In genomic region chr1:75125418-75125817, GRCm38 (mm10) we compare ENCODE assay signal across 9 mouse cellular contexts. TPM values are rescaled to one million over a fixed set of nuclear protein-coding genes. Genes with fewer than 3 reads are reported as not detected.
DNase-seq lines count a peak whose midpoint lies in the region; ATAC-seq and TF ChIP-seq lines count a peak whose summit lies in the region.
"Had no signal": no experiment of that assay in that cellular context is flagged by ENCODE, and none has a peak within 500 bp of the region (broad histone marks: within the 10 kb centered on the region; RNA-seq: fewer than 3 reads in every experiment).

No protein-coding gene starts in this region.

- H3K9me3 ChIP-seq in kidney, postnatal 0 days (replicated peaks; ENCODE audit: low read length), result no peaks in the 10 kb centered on the region
- H3K9me3 ChIP-seq in embryonic facial prominence, embryonic 13.5 days, result no peaks in the 10 kb centered on the region
- no peaks in the 10 kb centered on the region for H3K9me3 ChIP-seq in limb, embryonic 10.5 days (replicated peaks)
- H3K9me3 ChIP-seq in neural tube, embryonic 12.5 days, result no peaks in the 10 kb centered on the region

- H3K36me3 ChIP-seq in kidney, postnatal 0 days (ENCODE audit: insufficient read depth, low read length), result no peaks in the 10 kb centered on the region
- no peaks in the 10 kb centered on the region for H3K36me3 ChIP-seq in embryonic facial prominence, embryonic 13.5 days
- no peaks in the 10 kb centered on the region for H3K36me3 ChIP-seq in limb, embryonic 10.5 days
- no peaks in the 10 kb centered on the region for H3K36me3 ChIP-seq in neural tube, embryonic 12.5 days

- H3K9ac ChIP-seq in kidney, postnatal 0 days (ENCODE audit: low read depth, low read length), result peak overlapping the region; percentile 54
- peak overlapping the region; percentile 76; the same call in 1 of the 2 replicates for H3K9ac ChIP-seq in embryonic facial prominence, embryonic 13.5 days
- no peak overlapping the region for H3K9ac ChIP-seq in neural tube, embryonic 12.5 days

- H3K4me3 ChIP-seq in kidney, postnatal 0 days (replicated peaks; ENCODE audit: low read depth, low read length), result peak overlapping the region; percentile 46
- H3K4me3 ChIP-seq in embryonic facial prominence, embryonic 13.5 days, result peak overlapping the region; percentile 60
- H3K4me3 ChIP-seq in limb, embryonic 10.5 days, result peak overlapping the region; percentile 68
- H3K4me3 ChIP-seq in neural tube, embryonic 12.5 days, result peak overlapping the region; percentile 55

- H3K4me2 ChIP-seq in kidney, postnatal 0 days (ENCODE audit: low read length), result peak overlapping the region; percentile 49
- peak overlapping the region; percentile 58 for H3K4me2 ChIP-seq in embryonic facial prominence, embryonic 13.5 days
- H3K4me2 ChIP-seq in neural tube, embryonic 12.5 days (replicated peaks), result peak overlapping the region; percentile 63

- DNase-seq in kidney, postnatal 0 days (ENCODE audit: low spot score), result no peak
- no peak for DNase-seq in kidney, postnatal 10 days
- no peak for DNase-seq in limb, embryonic 10.5 days (ENCODE audit: low spot score)
- DNase-seq in natural killer cell, adult 2 months (ENCODE audit: low spot score in 2 of 2), result no peak
- no peak for DNase-seq in adrenal gland, postnatal 10 days

- peak overlapping the region; percentile 94 for H3K27ac ChIP-seq in kidney, postnatal 0 days
- peak overlapping the region; percentile 98 for H3K27ac ChIP-seq in embryonic facial prominence, embryonic 13.5 days
- H3K27ac ChIP-seq in limb, embryonic 10.5 days, result peak overlapping the region; percentile 94
- H3K27ac ChIP-seq in neural tube, embryonic 12.5 days, result no peak overlapping the region

- 0 out of 2 replicates have a peak, but pooled peaks cover 3% of the 10 kb centered on the region for H3K4me1 ChIP-seq in kidney, postnatal 0 days (replicated peaks; ENCODE audit: insufficient read depth, low read length)
- peaks cover 12% of the 10 kb centered on the region for H3K4me1 ChIP-seq in embryonic facial prominence, embryonic 13.5 days
- peaks cover 12% of the 10 kb centered on the region for H3K4me1 ChIP-seq in limb, embryonic 10.5 days
- H3K4me1 ChIP-seq in neural tube, embryonic 12.5 days, result peaks cover 12% of the 10 kb centered on the region; the same call in 1 of the 2 replicates

- no peak for ATAC-seq in kidney, postnatal 0 days (replicated peaks; ENCODE audit: low FRiP score, low read depth)
- no peak for ATAC-seq in embryonic facial prominence, embryonic 13.5 days (ENCODE audit: insufficient number of reproducible peaks, insufficient read depth, low FRiP score, low TSS enrichment, low read depth)
- no peak; the same call in 1 of the 2 replicates for ATAC-seq in neural tube, embryonic 12.5 days (ENCODE audit: low FRiP score, low read depth)
- ATAC-seq in megakaryocyte-erythroid progenitor cell, adult 5-6 weeks (replicated peaks; ENCODE audit: low FRiP score, low TSS enrichment, poor library complexity, severe bottlenecking), result no peak

- TF ChIP-seq CTCF in kidney, postnatal 0 days (IDR thresholded peaks at IDR 0.05; ENCODE audit: low read depth), result no peak

- 32% methylated on average over 5 of the region's 5 CpGs for WGBS in kidney, postnatal 0 days
- WGBS in embryonic facial prominence, embryonic 13.5 days, result 39% methylated on average over 5 of the region's 5 CpGs
- 42% methylated on average over 5 of the region's 5 CpGs for WGBS in limb, embryonic 10.5 days
- 41% methylated on average over 5 of the region's 5 CpGs for WGBS in neural tube, embryonic 12.5 days

- H3K27me3 ChIP-seq in kidney, postnatal 0 days (ENCODE audit: insufficient read depth, low read length), result no peaks in the 10 kb centered on the region
- H3K27me3 ChIP-seq in embryonic facial prominence, embryonic 13.5 days, result peaks cover 4% of the 10 kb centered on the region; the same call in 1 of the 2 replicates
- H3K27me3 ChIP-seq in limb, embryonic 10.5 days (ENCODE audit: low read depth, poor library complexity, severe bottlenecking), result no peaks in the 10 kb centered on the region
- H3K27me3 ChIP-seq in neural tube, embryonic 12.5 days (replicated peaks), result no peaks in the 10 kb centered on the region

RNA-seq across cellular contexts. Expression of gene Nhej1, which starts 0.4 kb away (rescaled TPM):
- polyA plus RNA-seq in kidney, postnatal 0 days (2015; fragmentation: Nextera tagmentation; extraction: Ambion mirVana), result 10.5 and 11.0 TPM in 2 replicates
- polyA plus RNA-seq in embryonic facial prominence, embryonic 13.5 days (2015; fragmentation: Nextera tagmentation; extraction: Ambion mirVana), result 11.2 and 12.7 TPM in 2 replicates
- 13.1 and 13.3 TPM in 2 replicates for polyA plus RNA-seq in limb, embryonic 10.5 days (2016; fragmentation: Nextera tagmentation; extraction: Ambion mirVana)
- 10.7 and 11.5 TPM in 2 replicates for polyA plus RNA-seq in neural tube, embryonic 12.5 days (2016; fragmentation: Nextera tagmentation; extraction: Ambion mirVana)
- total RNA-seq in adrenal gland, postnatal 10 days (2021), result 1 to 10 TPM; 3.0 to 5.5 TPM
- 6.0 and 9.2 TPM in 2 replicates for total RNA-seq in megakaryocyte-erythroid progenitor cell, adult 5-6 weeks (2014; fragmentation: Nextera tagmentation)
- total RNA-seq in megakaryocyte-erythroid progenitor cell, adult 5-6 weeks (2017), result 2.0 and 10.1 TPM in 2 replicates

RNA-seq across cellular contexts. Expression of gene Slc23a3, which starts 8.3 kb away (rescaled TPM):
- polyA plus RNA-seq in kidney, postnatal 0 days (2015; fragmentation: Nextera tagmentation; extraction: Ambion mirVana), result 9.8 and 11.3 TPM in 2 replicates
- 0.15 and 0.47 TPM in 2 replicates for polyA plus RNA-seq in embryonic facial prominence, embryonic 13.5 days (2015; fragmentation: Nextera tagmentation; extraction: Ambion mirVana)
- 0.11 TPM in 1 of 2 replicates, not detected in the other for polyA plus RNA-seq in limb, embryonic 10.5 days (2016; fragmentation: Nextera tagmentation; extraction: Ambion mirVana)
- polyA plus RNA-seq in neural tube, embryonic 12.5 days (2016; fragmentation: Nextera tagmentation; extraction: Ambion mirVana), result not detected in 2 replicates
- total RNA-seq in adrenal gland, postnatal 10 days (2021), result under 1 TPM; 0.36 to 0.45 TPM
- total RNA-seq in megakaryocyte-erythroid progenitor cell, adult 5-6 weeks (2014; fragmentation: Nextera tagmentation), result not detected in 2 replicates
- not detected in 2 replicates for total RNA-seq in megakaryocyte-erythroid progenitor cell, adult 5-6 weeks (2017)
- total RNA-seq: hematopoietic stem cell, adult 5-6 weeks had no signal

RNA-seq across cellular contexts. Expression of gene Cnppd1, which starts 17.1 kb away (rescaled TPM):
- 47.2 and 52.2 TPM in 2 replicates for polyA plus RNA-seq in kidney, postnatal 0 days (2015; fragmentation: Nextera tagmentation; extraction: Ambion mirVana)
- polyA plus RNA-seq in embryonic facial prominence, embryonic 13.5 days (2015; fragmentation: Nextera tagmentation; extraction: Ambion mirVana), result 40.5 and 43.8 TPM in 2 replicates
- polyA plus RNA-seq in limb, embryonic 10.5 days (2016; fragmentation: Nextera tagmentation; extraction: Ambion mirVana), result 35.6 and 41.3 TPM in 2 replicates
- polyA plus RNA-seq in neural tube, embryonic 12.5 days (2016; fragmentation: Nextera tagmentation; extraction: Ambion mirVana), result 70.0 and 72.3 TPM in 2 replicates
- 10 to 100 TPM; 41.0 to 46.4 TPM for total RNA-seq in adrenal gland, postnatal 10 days (2021)
- total RNA-seq in megakaryocyte-erythroid progenitor cell, adult 5-6 weeks (2014; fragmentation: Nextera tagmentation), result 56.9 and 83.8 TPM in 2 replicates
- total RNA-seq in megakaryocyte-erythroid progenitor cell, adult 5-6 weeks (2017), result 51.8 and 81.7 TPM in 2 replicates

RNA-seq across cellular contexts. Expression of gene Retreg2, which starts 17.2 kb away (rescaled TPM):
- 47.8 and 52.0 TPM in 2 replicates for polyA plus RNA-seq in kidney, postnatal 0 days (2015; fragmentation: Nextera tagmentation; extraction: Ambion mirVana)
- 39.4 and 45.1 TPM in 2 replicates for polyA plus RNA-seq in embryonic facial prominence, embryonic 13.5 days (2015; fragmentation: Nextera tagmentation; extraction: Ambion mirVana)
- polyA plus RNA-seq in limb, embryonic 10.5 days (2016; fragmentation: Nextera tagmentation; extraction: Ambion mirVana), result 31.5 and 35.3 TPM in 2 replicates
- 94.5 and 96.0 TPM in 2 replicates for polyA plus RNA-seq in neural tube, embryonic 12.5 days (2016; fragmentation: Nextera tagmentation; extraction: Ambion mirVana)
- total RNA-seq in adrenal gland, postnatal 10 days (2021), result 10 to 100 TPM; 72.8 TPM
- total RNA-seq in megakaryocyte-erythroid progenitor cell, adult 5-6 weeks (2014; fragmentation: Nextera tagmentation), result 105 and 115 TPM in 2 replicates
- total RNA-seq in megakaryocyte-erythroid progenitor cell, adult 5-6 weeks (2017), result 63.6 and 129 TPM in 2 replicates

RNA-seq across cellular contexts. Expression of gene Zfand2b, which starts 43.0 kb away (rescaled TPM):
- 43.2 and 47.7 TPM in 2 replicates for polyA plus RNA-seq in kidney, postnatal 0 days (2015; fragmentation: Nextera tagmentation; extraction: Ambion mirVana)
- polyA plus RNA-seq in embryonic facial prominence, embryonic 13.5 days (2015; fragmentation: Nextera tagmentation; extraction: Ambion mirVana), result 45.1 and 48.2 TPM in 2 replicates
- 28.7 and 35.5 TPM in 2 replicates for polyA plus RNA-seq in limb, embryonic 10.5 days (2016; fragmentation: Nextera tagmentation; extraction: Ambion mirVana)
- polyA plus RNA-seq in neural tube, embryonic 12.5 days (2016; fragmentation: Nextera tagmentation; extraction: Ambion mirVana), result 37.8 and 38.5 TPM in 2 replicates
- 10 to 100 TPM; 27.5 to 29.4 TPM for total RNA-seq in adrenal gland, postnatal 10 days (2021)
- total RNA-seq in megakaryocyte-erythroid progenitor cell, adult 5-6 weeks (2014; fragmentation: Nextera tagmentation), result 43.4 and 44.3 TPM in 2 replicates
- total RNA-seq in megakaryocyte-erythroid progenitor cell, adult 5-6 weeks (2017), result 33.4 and 48.9 TPM in 2 replicates
